Mouse (Mus musculus): ENCODE data around the gene Xpc.
"Not testable (repeated sequence)": the region's sequence is repeated elsewhere in the genome, so short reads cannot be mapped to it uniquely, and the experiment has no call there.

Xpc gene

GRCm38 (mm10) chr6:91473805-91474440 is 41.8 kb downstream of the Xpc start:
- in situ Hi-C loops (cut with MboI; ENCODE audit: low sequenced_read_pairs): no loop called here

DNA sequence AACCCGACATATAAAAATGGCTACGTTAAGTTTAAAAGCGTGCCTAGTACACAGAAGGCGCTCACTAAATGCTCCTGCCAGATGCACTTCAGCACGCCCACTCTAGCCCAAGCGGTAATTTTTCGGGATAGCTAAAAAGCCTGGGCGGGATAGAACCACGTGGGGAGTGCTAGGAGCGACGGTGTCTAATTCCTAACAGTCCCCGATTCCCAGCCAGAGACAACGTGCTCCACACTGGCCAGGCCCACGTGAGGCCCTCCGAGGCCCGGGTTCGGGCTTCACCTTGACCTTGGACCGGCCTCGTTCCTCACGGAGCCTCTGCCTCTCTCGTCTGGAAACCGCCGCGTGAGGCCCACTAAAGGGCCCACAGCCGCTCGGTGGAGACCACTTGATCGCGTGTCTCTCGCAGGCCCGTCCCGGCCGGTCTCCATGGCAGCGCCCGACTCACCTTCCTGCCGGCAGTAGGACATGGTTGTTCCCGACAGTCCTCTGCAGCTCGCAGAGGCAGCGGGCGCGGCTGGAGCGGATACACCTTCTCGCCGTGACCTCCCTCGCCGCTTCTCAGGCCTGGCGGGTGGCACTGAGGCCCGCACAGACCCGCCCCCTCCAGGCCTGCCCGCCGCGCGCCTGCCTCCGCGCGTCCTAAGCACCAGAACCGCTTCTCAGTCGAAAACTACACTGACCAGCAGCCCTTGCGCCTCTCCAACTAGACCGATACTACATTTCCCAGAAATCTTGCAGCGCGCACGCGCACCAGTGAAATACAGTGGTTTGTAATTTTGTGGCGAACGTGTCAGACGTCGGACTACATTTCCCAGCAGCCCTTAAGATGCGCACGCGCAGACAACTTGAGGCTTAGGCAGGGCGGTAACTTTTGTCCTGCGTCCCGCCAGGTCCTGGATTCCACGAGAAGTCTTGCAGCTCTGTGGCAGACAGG is 42.6 kb downstream of the Xpc start, which contains the start of the genes Chchd4 and Tmem43:
Gene Chchd4, minus strand, starts transcription at position 679 of the 937 bp plus-strand sequence.
Gene Tmem43, plus strand, starts transcription at position 836 of the 937 bp plus-strand sequence.
- in situ Hi-C loops (cut with MboI; ENCODE audit: low sequenced_read_pairs): no loop called here

GRCm38 (mm10) chr6:91472319-91472718 is 43.4 kb downstream of the Xpc start:
- in situ Hi-C loops (cut with MboI; ENCODE audit: low sequenced_read_pairs): no loop called here

DNA sequence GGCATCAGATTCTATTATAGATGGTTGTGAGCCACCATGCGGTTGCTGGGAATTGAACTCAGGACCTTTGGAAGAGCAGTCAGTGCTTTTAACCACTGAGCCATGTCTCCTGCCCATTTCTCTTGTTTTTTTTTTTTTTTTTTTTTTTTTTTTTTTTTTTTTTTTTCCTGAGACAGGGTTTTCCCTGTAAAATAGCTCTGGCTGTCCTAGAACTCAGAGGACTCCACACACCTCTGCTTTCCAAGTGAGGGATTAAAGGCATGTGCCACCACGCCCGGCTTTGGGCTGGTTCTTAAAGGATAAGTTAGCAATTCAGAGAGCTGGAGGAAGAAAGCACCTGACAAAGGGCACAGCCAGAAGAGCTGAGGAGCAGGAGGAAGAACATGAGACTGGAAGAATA is 44.3 kb downstream of the Xpc start:
- in situ Hi-C loops (cut with MboI; ENCODE audit: low sequenced_read_pairs): not testable (repeated sequence)

DNA sequence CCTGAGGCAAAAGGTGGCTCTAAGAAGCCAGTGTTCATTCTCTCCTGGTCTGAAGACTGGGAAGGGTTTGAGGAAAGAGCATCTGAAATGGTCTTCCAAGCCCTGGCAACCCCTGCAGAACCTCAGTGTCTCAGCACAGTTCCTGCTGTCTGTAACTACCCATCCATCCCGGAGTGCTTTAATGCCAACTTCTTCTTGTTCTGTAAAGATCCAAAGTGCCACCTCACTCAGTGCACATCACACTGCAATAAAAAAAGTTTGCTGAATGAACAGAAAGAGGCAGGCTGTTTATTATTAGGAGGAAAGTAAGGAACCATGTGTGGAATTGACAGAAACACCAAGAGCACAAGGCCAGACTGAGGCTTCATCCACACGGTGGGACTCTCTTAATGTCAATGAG is 45.0 kb downstream of the Xpc start:
- in situ Hi-C loops (cut with MboI; ENCODE audit: low sequenced_read_pairs): no loop called here

- in situ Hi-C loops (cut with MboI; ENCODE audit: low sequenced_read_pairs): no loop called here
Observed at GRCm38 (mm10) chr6:91467106-91467505, 48.6 kb downstream of the Xpc start.

DNA sequence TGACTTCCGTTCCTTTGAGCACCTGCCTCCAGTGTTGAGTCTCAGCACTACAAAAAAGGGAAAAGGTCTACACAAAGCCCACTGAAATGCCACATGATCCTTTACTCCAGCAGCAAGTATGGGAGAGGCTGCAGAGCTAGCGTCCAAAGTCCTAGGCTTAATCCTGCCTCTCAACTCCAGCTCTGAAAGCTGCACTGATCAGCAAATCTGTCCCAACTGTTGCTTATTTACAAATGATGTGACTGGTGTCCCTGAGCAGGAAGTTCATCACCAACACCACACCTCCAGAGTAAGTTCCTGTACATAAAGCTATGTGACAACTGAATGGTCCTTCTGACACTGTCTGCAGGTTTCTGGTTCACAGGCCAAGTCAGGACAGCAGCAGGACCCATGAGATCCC is 49.9 kb downstream of the Xpc start:
- in situ Hi-C loops (cut with MboI; ENCODE audit: low sequenced_read_pairs): no loop called here

DNA sequence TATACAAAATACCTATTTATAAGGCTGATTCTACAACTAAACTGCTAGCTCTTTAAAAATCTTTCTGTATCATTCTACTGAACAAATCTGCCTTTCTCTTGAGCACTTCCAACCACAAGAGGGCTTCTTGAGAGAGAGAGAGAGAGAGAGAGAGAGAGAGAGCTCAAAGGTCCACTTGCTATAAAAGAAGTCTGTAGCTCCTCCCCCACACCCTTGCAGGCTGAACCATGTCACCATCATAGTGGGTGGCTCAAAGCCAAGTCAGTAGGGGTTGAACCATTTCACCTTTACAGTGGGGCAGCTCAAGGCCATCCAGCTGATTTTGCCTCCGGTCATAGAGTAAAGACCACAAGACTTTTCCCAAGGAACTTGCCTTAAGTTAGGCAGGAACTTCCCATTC is 56.2 kb downstream of the Xpc start:
- in situ Hi-C loops (cut with MboI; ENCODE audit: low sequenced_read_pairs): no loop called here

DNA sequence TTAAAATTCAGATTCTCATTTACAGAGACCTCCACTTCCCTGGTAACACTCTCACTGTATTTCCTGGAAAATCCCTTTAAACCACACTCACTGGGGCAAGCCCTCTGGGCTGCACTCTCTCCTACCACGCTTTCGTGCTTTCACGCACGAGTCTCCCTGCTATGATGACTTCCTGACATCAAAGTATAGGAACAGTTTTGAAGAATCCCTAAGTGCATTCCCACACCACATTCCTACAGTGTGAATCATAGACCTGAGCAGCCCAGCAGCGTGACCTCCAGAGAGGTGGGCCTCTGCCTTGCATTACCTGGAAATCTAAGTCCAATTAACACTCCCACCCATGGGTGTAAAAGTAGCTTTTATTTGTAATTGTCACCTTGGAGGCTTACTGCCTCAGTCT is 61.1 kb downstream of the Xpc start:
- in situ Hi-C loops (cut with MboI; ENCODE audit: low sequenced_read_pairs): no loop called here

GRCm38 (mm10) chr6:91452056-91452455 is 63.6 kb downstream of the Xpc start:
- in situ Hi-C loops (cut with MboI; ENCODE audit: low sequenced_read_pairs): no loop called here

GRCm38 (mm10) chr6:91449472-91450225 is 66.0 kb downstream of the Xpc start:
- in situ Hi-C loops (cut with MboI; ENCODE audit: low sequenced_read_pairs): no loop called here

- in situ Hi-C loops (cut with MboI; ENCODE audit: low sequenced_read_pairs): no loop called here
Observed at GRCm38 (mm10) chr6:91445316-91445715, 70.4 kb downstream of the Xpc start.

- in situ Hi-C loops (cut with MboI; ENCODE audit: low sequenced_read_pairs): no loop called here
Observed at GRCm38 (mm10) chr6:91441145-91441662, 74.5 kb downstream of the Xpc start.

DNA sequence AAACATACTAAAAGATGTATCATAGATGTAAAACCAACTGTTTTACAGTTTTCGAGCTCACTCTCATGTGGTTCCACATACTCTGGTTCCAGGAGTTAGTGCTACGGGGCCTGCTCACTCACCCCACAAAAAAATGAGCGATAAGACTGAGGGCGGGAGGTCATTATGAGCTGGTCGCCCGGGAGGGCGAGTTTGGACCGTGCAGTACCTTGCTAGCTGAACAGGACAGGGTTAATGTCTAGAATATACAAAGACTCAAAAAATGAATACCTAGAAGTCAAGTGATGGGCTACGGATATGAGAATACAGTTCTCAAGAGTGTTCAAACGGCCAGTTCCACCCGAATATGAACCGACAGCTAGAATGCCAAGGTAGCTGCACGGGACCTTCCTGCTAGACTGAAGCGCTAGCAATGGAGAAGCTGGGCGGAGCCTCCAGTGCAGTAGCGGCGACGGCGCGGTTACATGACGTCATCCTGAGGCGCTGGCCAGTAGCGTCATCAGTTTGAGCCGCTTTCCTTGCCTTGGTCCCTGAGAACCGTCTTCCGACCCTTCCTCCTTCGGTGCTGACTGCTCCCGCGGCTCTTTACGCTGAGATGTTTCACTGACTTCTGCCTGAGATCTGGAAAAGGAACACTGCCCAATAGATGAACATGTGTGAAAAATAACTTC is 75.1 kb downstream of the Xpc start:
- in situ Hi-C loops (cut with MboI; ENCODE audit: low sequenced_read_pairs): no loop called here

All from CH12F3 (cell line).